Mouse (Mus musculus): ENCODE results near the gene Agap1. TPM values are rescaled to one million over a fixed set of nuclear protein-coding genes. Genes with fewer than 3 reads are reported as not detected.

Agap1 gene
- polyA plus RNA-seq, 1 experiment from 2014 or later = 4.2 TPM

DNA sequence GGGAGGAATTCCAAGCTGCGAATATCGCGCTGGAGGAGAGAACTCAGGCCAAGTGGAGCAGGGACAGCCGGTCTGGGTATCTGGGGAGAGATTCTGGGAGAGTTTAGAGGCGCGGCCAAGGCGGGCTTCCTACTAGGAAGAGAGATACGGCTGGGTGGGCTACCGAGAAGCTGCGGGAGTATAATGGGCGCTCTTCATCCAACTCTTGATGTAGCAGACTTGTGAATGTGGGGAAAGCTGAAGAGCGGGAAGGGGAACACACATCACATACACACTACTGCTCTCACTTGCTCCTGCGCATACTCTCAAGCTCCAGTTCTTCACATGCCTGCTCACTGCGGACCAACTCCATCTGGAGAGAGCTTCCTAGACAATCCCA lies 469.0 kb downstream of the Agap1 start:
- no peaks in the 10 kb centered on the region for H3K36me3 ChIP-seq (ENCODE audit: control insufficient read depth, insufficient read depth, low read length)
- H3K4me3 ChIP-seq (ENCODE audit: low read depth, low read length) = no peak overlapping the region
- WGBS = 11% methylated on average over 14 of the region's 14 CpGs
- H3K4me1 ChIP-seq (replicated peaks; ENCODE audit: control insufficient read depth, insufficient read depth) = no peaks in the 10 kb centered on the region
- no peak overlapping the region for H3K27ac ChIP-seq (replicated peaks)
- H3K9ac ChIP-seq (ENCODE audit: low read length) = no peak overlapping the region
- DNase-seq (ENCODE audit: low spot score) = no peak
- H3K27me3 ChIP-seq (ENCODE audit: control insufficient read depth, insufficient read depth, low read length) = peaks cover 33% of the 10 kb centered on the region
- no peaks in the 10 kb centered on the region for H3K9me3 ChIP-seq (ENCODE audit: control insufficient read depth, low read length)
- TF ChIP-seq EP300 (optimal IDR thresholded peaks at IDR 0.05) (no peak), CTCF (IDR thresholded peaks at IDR 0.05; ENCODE audit: low read depth) (no peak)
- H3K4me2 ChIP-seq (replicated peaks; ENCODE audit: low read depth) = 0 out of 2 replicates have a peak overlapping the region, but pooled peaks have one; percentile 1
- ATAC-seq (ENCODE audit: low FRiP score, low TSS enrichment) = no peak

DNA sequence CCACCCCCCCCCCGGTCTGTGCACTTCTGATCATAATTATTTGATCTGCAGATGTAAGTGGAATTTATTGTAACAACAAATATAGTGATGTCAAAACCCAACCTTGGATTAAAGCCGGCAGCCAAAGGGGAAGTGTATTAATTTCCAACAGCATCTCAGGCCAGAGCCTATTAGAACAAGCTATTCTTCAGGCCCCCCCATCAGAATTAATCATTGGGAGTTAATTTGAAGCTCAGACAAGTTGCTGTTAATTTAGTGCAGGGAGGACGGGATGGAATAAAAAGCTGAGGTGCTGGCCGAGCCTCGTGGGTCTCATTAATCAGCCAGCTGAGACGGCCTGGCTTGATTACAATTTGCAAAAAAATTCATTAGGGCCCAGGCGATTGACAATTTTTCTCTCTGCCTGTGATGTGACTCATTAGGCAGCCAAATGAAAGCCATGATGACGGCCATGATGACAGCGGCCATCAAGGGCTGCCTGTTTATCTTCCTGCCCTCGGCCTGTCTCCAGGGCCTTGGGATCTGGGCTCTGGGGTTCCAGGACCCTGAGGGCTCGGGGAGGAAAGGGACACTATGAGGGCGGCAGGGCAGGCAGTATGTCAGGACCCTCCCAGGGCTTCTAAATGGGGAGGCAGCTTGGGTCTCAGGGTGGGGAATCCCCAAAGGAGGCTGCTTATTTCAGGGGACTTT lies 471.0 kb downstream of the Agap1 start:
- ATAC-seq (ENCODE audit: low FRiP score, low TSS enrichment) (no peak), DNase-seq (ENCODE audit: low spot score) (no peak)
- no peaks in the 10 kb centered on the region for H3K9me3 ChIP-seq (ENCODE audit: control insufficient read depth, low read length)
- no peak overlapping the region for H3K4me3 ChIP-seq (ENCODE audit: low read depth, low read length)
- peaks cover 37% of the 10 kb centered on the region for H3K27me3 ChIP-seq (ENCODE audit: control insufficient read depth, insufficient read depth, low read length)
- no peak for TF ChIP-seq CTCF (IDR thresholded peaks at IDR 0.05; ENCODE audit: low read depth)
- no peak for TF ChIP-seq EP300 (optimal IDR thresholded peaks at IDR 0.05)
- H3K4me1 ChIP-seq (replicated peaks; ENCODE audit: control insufficient read depth, insufficient read depth) = no peaks in the 10 kb centered on the region; the same call in 1 of the 2 replicates
- 46% methylated on average over 12 of the region's 12 CpGs for WGBS
- H3K36me3 ChIP-seq (ENCODE audit: control insufficient read depth, insufficient read depth, low read length) = no peaks in the 10 kb centered on the region
- H3K27ac ChIP-seq (replicated peaks) = no peak overlapping the region
- H3K9ac ChIP-seq (ENCODE audit: low read length) = no peak overlapping the region
- H3K4me2 ChIP-seq (replicated peaks; ENCODE audit: low read depth) = no peak overlapping the region

DNA sequence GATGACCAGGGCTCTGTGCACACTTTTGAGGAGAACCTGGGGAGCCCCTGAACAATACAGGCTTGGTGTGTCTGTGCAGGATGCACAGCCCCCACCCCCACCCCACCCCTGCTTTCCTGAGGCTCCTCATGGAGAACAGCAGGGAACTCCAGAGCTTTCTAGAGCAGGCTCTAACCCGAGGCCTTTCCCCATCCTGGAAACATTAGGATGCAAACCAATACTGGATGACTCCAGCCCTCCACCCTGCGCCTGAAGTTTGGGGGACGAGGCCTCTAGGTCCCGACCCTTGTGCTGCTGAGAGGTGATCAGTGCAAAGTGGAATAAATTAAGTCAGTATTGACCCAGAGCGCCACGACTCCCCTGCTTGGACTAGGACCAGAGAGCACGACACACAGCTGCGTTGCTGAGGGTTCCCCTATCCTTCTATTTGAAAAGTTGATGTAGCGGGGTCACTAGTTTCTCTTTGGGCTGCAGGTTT lies 472.0 kb downstream of the Agap1 start:
- peak overlapping the region; percentile 49 for H3K4me2 ChIP-seq (replicated peaks; ENCODE audit: low read depth)
- no peaks in the 10 kb centered on the region; the same call in 1 of the 2 replicates for H3K4me1 ChIP-seq (replicated peaks; ENCODE audit: control insufficient read depth, insufficient read depth)
- peaks cover 44% of the 10 kb centered on the region for H3K27me3 ChIP-seq (ENCODE audit: control insufficient read depth, insufficient read depth, low read length)
- H3K27ac ChIP-seq (replicated peaks) = no peak overlapping the region
- ATAC-seq (ENCODE audit: low FRiP score, low TSS enrichment) (no peak), DNase-seq (ENCODE audit: low spot score) (no peak)
- TF ChIP-seq CTCF (IDR thresholded peaks at IDR 0.05; ENCODE audit: low read depth) (no peak), EP300 (optimal IDR thresholded peaks at IDR 0.05) (no peak)
- no peak overlapping the region for H3K9ac ChIP-seq (ENCODE audit: low read length)
- no peaks in the 10 kb centered on the region for H3K36me3 ChIP-seq (ENCODE audit: control insufficient read depth, insufficient read depth, low read length)
- H3K9me3 ChIP-seq (ENCODE audit: control insufficient read depth, low read length) = no peaks in the 10 kb centered on the region
- H3K4me3 ChIP-seq (ENCODE audit: low read depth, low read length) = peak overlapping the region; percentile 31; the same call in 1 of the 2 replicates
- 26% methylated on average over 9 of the region's 9 CpGs for WGBS

DNA sequence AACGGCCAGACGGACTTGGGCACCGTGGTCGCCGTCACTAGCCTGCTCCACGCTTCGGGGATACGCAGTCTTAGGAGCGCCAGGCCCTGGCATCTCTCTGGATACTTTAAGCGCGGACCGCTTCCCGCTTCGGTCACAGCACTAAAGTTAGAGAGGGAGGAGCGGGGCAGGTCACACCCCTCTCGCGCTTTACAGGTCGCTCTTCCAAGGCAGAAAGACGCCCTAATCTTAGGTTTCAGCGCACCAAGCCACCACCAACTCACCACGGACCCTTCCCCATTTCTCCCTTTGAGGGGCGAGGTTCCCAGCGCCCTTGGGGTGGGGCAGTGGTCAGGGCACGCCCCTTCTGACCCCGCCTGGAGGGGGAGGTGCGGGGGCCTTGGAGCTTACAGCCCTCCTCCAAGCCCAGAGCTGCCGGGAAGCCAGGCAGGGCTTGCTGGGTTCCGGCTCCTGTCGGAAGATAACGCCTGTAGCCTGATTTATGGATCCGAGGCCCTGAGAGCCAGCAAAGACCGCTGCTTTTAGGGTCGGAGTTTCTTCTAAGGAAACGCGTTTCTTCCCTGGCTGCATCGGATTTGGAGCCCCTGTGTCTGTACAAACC lies 472.6 kb downstream of the Agap1 start:
- no peaks in the 10 kb centered on the region for H3K36me3 ChIP-seq (ENCODE audit: control insufficient read depth, insufficient read depth, low read length)
- no peaks in the 10 kb centered on the region for H3K9me3 ChIP-seq (ENCODE audit: control insufficient read depth, low read length)
- H3K27me3 ChIP-seq (ENCODE audit: control insufficient read depth, insufficient read depth, low read length) = peaks cover 45% of the 10 kb centered on the region
- no peak for ATAC-seq (ENCODE audit: low FRiP score, low TSS enrichment)
- TF ChIP-seq EP300 (optimal IDR thresholded peaks at IDR 0.05) = no peak
- H3K9ac ChIP-seq (ENCODE audit: low read length) = no peak overlapping the region
- H3K27ac ChIP-seq (replicated peaks) = no peak overlapping the region
- H3K4me3 ChIP-seq (ENCODE audit: low read depth, low read length) = peak overlapping the region; percentile 31
- WGBS = 3% methylated on average over 36 of the region's 36 CpGs
- H3K4me2 ChIP-seq (replicated peaks; ENCODE audit: low read depth) = peak overlapping the region; percentile 49
- no peaks in the 10 kb centered on the region; the same call in 1 of the 2 replicates for H3K4me1 ChIP-seq (replicated peaks; ENCODE audit: control insufficient read depth, insufficient read depth)
- DNase-seq (ENCODE audit: low spot score) = no peak

DNA sequence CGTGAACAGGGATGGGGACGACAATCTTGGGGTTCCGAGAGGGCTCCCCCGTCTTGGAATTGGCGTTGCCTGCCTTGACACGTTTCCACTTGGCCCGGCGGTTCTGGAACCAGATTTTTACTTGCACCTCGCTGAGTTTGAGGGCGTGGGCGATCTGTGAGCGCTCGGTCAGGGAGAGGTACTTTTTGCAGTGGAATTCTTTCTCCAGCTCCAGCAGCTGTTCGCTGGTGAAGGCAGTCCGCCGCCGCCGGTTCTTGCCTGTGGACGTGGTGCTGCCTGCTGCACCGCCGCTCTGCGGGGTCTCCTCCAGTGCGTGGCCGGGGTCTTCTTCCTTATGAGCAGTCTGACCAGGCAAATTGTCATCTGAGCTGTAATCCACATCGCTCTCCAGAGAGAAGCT lies 474.1 kb downstream of the Agap1 start:
- no peaks in the 10 kb centered on the region for H3K9me3 ChIP-seq (ENCODE audit: control insufficient read depth, low read length)
- no peak for DNase-seq (ENCODE audit: low spot score)
- H3K27ac ChIP-seq (replicated peaks) = no peak overlapping the region
- H3K9ac ChIP-seq (ENCODE audit: low read length) = no peak overlapping the region
- H3K27me3 ChIP-seq (ENCODE audit: control insufficient read depth, insufficient read depth, low read length) = peaks cover 46% of the 10 kb centered on the region
- H3K4me3 ChIP-seq (ENCODE audit: low read depth, low read length) = peak overlapping the region; percentile 3; the same call in 1 of the 2 replicates
- TF ChIP-seq CTCF (IDR thresholded peaks at IDR 0.05; ENCODE audit: low read depth) (no peak), EP300 (optimal IDR thresholded peaks at IDR 0.05) (no peak)
- 0 out of 2 replicates have a peak overlapping the region, but pooled peaks have one; percentile 8 for H3K4me2 ChIP-seq (replicated peaks; ENCODE audit: low read depth)
- H3K4me1 ChIP-seq (replicated peaks; ENCODE audit: control insufficient read depth, insufficient read depth) = no peaks in the 10 kb centered on the region; the same call in 1 of the 2 replicates
- no peaks in the 10 kb centered on the region for H3K36me3 ChIP-seq (ENCODE audit: control insufficient read depth, insufficient read depth, low read length)
- 16% methylated on average over 25 of the region's 25 CpGs for WGBS
- ATAC-seq (ENCODE audit: low FRiP score, low TSS enrichment) = no peak

DNA sequence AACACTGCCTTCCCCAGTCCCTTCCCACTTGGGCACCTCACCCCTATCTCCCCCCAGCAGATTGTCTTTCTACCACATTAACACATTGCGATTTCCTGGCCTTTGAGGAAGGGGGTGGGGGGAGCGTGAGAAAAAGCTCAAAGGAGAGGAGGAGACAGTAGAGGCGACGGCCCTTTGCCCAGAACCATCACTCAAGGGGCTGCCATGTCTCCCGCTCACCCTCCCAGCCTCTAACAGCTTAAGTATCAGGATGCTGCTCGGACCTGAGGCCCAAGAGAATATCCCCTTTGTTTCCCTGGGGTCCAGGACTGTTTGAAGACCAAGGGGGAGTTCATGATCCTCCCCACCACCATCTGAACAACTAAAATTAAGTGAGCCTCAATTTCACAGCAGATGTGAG lies 474.6 kb downstream of the Agap1 start:
- WGBS = 14% methylated on average over 6 of the region's 6 CpGs
- TF ChIP-seq CTCF (IDR thresholded peaks at IDR 0.05; ENCODE audit: low read depth) = no peak
- TF ChIP-seq EP300 (optimal IDR thresholded peaks at IDR 0.05) = no peak

More for the DNA sequence above, 474.6 kb downstream of the Agap1 start:
- Histone ChIP-seq H3K4me1 (replicated peaks; ENCODE audit: control insufficient read depth, insufficient read depth) (no peaks in the 10 kb centered on the region; the same call in 1 of the 2 replicates), H3K9ac (ENCODE audit: low read length) (no peak overlapping the region), H3K9me3 (ENCODE audit: control insufficient read depth, low read length) (no peaks in the 10 kb centered on the region), H3K27me3 (ENCODE audit: control insufficient read depth, insufficient read depth, low read length) (peaks cover 42% of the 10 kb centered on the region), H3K27ac (replicated peaks) (no peak overlapping the region), H3K4me3 (ENCODE audit: low read depth, low read length) (peak overlapping the region; percentile 3; the same call in 1 of the 2 replicates), H3K36me3 (ENCODE audit: control insufficient read depth, insufficient read depth, low read length) (no peaks in the 10 kb centered on the region), H3K4me2 (replicated peaks; ENCODE audit: low read depth) (0 out of 2 replicates have a peak overlapping the region, but pooled peaks have one; percentile 8)
- ATAC-seq (ENCODE audit: low FRiP score, low TSS enrichment) (no peak), DNase-seq (ENCODE audit: low spot score) (no peak)

Measured in stomach, postnatal 0 days (tissue).